In the genomic region with DNA sequence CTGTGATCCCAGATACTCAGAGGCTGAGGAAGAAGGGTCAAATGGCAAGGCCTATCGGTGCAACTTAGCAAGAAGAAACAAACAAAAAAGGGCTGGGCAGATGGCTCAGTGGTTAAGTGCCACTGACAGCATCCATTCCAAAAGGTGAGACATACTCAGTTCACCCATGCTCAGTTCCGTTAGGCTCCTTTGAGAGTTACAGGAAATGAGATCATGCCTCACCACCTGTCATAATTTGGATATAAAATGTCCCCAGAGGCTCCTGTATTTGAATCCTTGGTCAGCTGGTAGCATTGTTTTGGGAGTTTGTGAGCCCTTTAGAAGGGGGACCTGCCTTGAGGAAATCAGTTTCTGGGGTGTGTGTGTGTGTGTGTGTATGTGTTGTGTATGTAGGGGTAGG, we compare ENCODE assay signal across 22 mouse cellular contexts. TPM values are rescaled to one million over a fixed set of nuclear protein-coding genes. Genes with fewer than 3 reads are reported as not detected.
DNase-seq lines count a peak whose midpoint lies in the region; ATAC-seq and TF ChIP-seq lines count a peak whose summit lies in the region.
"Had no signal": no experiment of that assay in that cellular context is flagged by ENCODE, and none has a peak within 500 bp of the region (broad histone marks: within the 10 kb centered on the region; RNA-seq: fewer than 3 reads in every experiment).

No protein-coding gene starts in this region.

- peak; percentile 89 for TF ChIP-seq EP300 in CH12.LX (IDR thresholded peaks at IDR 0.05; ENCODE audit: low read length)

- peaks cover 3% of the 10 kb centered on the region; the same call in 1 of the 2 replicates for H3K4me1 ChIP-seq in heart, embryonic 11.5 days (ENCODE audit: control insufficient read depth, insufficient read depth, low read length)
- H3K4me1 ChIP-seq in spleen, adult 2 months (ENCODE audit: control insufficient read depth, insufficient read depth, insufficient read length), result peaks cover 18% of the 10 kb centered on the region
- H3K4me1 ChIP-seq in CH12.LX (ENCODE audit: control insufficient read depth in 1 of 2, insufficient read depth in 2 of 2), result peaks cover 20 to 73% of the 10 kb centered on the region in 2 experiments
- H3K4me1 ChIP-seq in kidney, embryonic 16.5 days (ENCODE audit: insufficient read depth, low read length), result peaks cover 9% of the 10 kb centered on the region

- no peak overlapping the region for H3K4me3 ChIP-seq in heart, embryonic 11.5 days (ENCODE audit: low read depth, low read length)
- no peak overlapping the region for H3K4me3 ChIP-seq in spleen, adult 2 months (ENCODE audit: extremely low read depth, insufficient read depth, insufficient read length)
- H3K4me3 ChIP-seq in CH12.LX (replicated peaks in 1 of 3; ENCODE audit: low read depth in 2 of 3, low read length in 2 of 3, poor library complexity in 1 of 3), result no peak overlapping the region
- H3K4me3 ChIP-seq in kidney, embryonic 16.5 days (ENCODE audit: low read length), result no peak overlapping the region
- H3K4me3 ChIP-seq: embryonic facial prominence, embryonic 15.5 days; erythroblast, embryonic 14.5 days; forebrain, embryonic 10.5 days; gastrocnemius, adult 2 months; hindbrain, embryonic 12.5 days had no signal

- H3K9me3 ChIP-seq in heart, embryonic 11.5 days (replicated peaks; ENCODE audit: control insufficient read depth, low read length), result no peaks in the 10 kb centered on the region
- H3K9me3 ChIP-seq in CH12.LX (replicated peaks; ENCODE audit: low read length), result no peaks in the 10 kb centered on the region
- H3K9me3 ChIP-seq in kidney, embryonic 16.5 days (ENCODE audit: low read length), result no peaks in the 10 kb centered on the region
- H3K9me3 ChIP-seq: embryonic facial prominence, embryonic 15.5 days; forebrain, embryonic 10.5 days; hindbrain, embryonic 12.5 days had no signal

- TF ChIP-seq RAD21 in CH12.LX (IDR thresholded peaks at IDR 0.05; ENCODE audit: low read depth, low read length), result no peak

- no peak overlapping the region for H3K4me2 ChIP-seq in heart, embryonic 11.5 days
- peak overlapping the region; percentile 23 for H3K4me2 ChIP-seq in CH12.LX (ENCODE audit: insufficient read depth, low read depth, poor library complexity, severe bottlenecking)
- H3K4me2 ChIP-seq in kidney, embryonic 16.5 days (replicated peaks; ENCODE audit: low read depth, low read length), result no peak overlapping the region
- H3K4me2 ChIP-seq: embryonic facial prominence, embryonic 15.5 days; hindbrain, embryonic 12.5 days had no signal

- H3K79me2 ChIP-seq in CH12.LX (replicated peaks; ENCODE audit: control insufficient read depth, extremely low read depth, insufficient read depth, poor library complexity, severe bottlenecking), result peaks cover 7% of the 10 kb centered on the region

- dilution Hi-C loops in CH12.LX (cut with MboI; ENCODE audit: extremely low pct_ligation_motif_present, extremely low pct_unique_long_range_greater_than_20kb, low sequenced_read_pairs), result no loop called here

- intact Hi-C loops in left cerebral cortex, postnatal 25 days (cut with DNase I), result no loop called here

- H3K27me3 ChIP-seq in heart, embryonic 11.5 days (ENCODE audit: control insufficient read depth, insufficient read depth, low read length), result no peaks in the 10 kb centered on the region
- H3K27me3 ChIP-seq in spleen, adult 2 months (ENCODE audit: control insufficient read depth, insufficient read depth, low read length), result no peaks in the 10 kb centered on the region
- no peaks in the 10 kb centered on the region for H3K27me3 ChIP-seq in CH12.LX (replicated peaks)
- H3K27me3 ChIP-seq in kidney, embryonic 16.5 days (ENCODE audit: insufficient read depth, low read length), result no peaks in the 10 kb centered on the region
- H3K27me3 ChIP-seq: embryonic facial prominence, embryonic 15.5 days; hindbrain, embryonic 12.5 days had no signal

- WGBS in heart, embryonic 11.5 days (ENCODE audit: insufficient replicate concordance), result 62% methylated on average over 2 of the region's 2 CpGs
- WGBS in spleen, adult 2 months, result 45% methylated on average over 2 of the region's 2 CpGs
- WGBS in kidney, embryonic 16.5 days, result 60% methylated on average over 2 of the region's 2 CpGs

- TF ChIP-seq POLR2A in spleen, adult 2 months (IDR thresholded peaks at IDR 0.05; ENCODE audit: low read depth, low read length), result no peak
- no peak for TF ChIP-seq POLR2A in CH12.LX (IDR thresholded peaks at IDR 0.05; ENCODE audit: low read depth, low read length)

- H3K27ac ChIP-seq in heart, embryonic 11.5 days (ENCODE audit: low read depth, low read length), result no peak overlapping the region
- H3K27ac ChIP-seq in spleen, adult 2 months (ENCODE audit: insufficient read depth, low read length), result peak overlapping the region; percentile 87
- peak overlapping the region; percentile 74 for H3K27ac ChIP-seq in CH12.LX (ENCODE audit: insufficient read depth, low read depth)
- H3K27ac ChIP-seq in kidney, embryonic 16.5 days (ENCODE audit: low read length), result no peak overlapping the region
- H3K27ac ChIP-seq: embryonic facial prominence, embryonic 15.5 days; forebrain, embryonic 10.5 days; gastrocnemius, adult 2 months; hindbrain, embryonic 12.5 days had no signal

- DNase-seq in heart, adult 11 months, result peak; percentile 85
- DNase-seq in spleen, adult 2 months (ENCODE audit: low read depth in 1 of 2, low spot score in 2 of 2), result peak; percentile 41 to 81
- no peak for DNase-seq in spleen, adult 12 weeks (ENCODE audit: low spot score)
- peak; percentile 87 for DNase-seq in CH12.LX (ENCODE audit: extremely low read depth)
- DNase-seq in left cerebral cortex, postnatal 25 days (ENCODE audit: low spot score in 2 of 2), result no peak
- DNase-seq: adrenal gland, adult 2 months; adrenal gland, postnatal 25 days; cerebellum, adult 8-10 months; cerebellum, postnatal 14 days; embryo, embryonic 11 days; gastrocnemius, adult 2 months; gastrocnemius, postnatal 25 days; heart, postnatal 10 days; heart, postnatal 4 days had no signal

- in situ Hi-C loops in CH12.LX (cut with MboI; ENCODE audit: low pct_ligation_motif_present, low pct_unique_long_range_greater_than_20kb, low sequenced_read_pairs), result no loop called here

- no peak overlapping the region for H3K9ac ChIP-seq in heart, embryonic 11.5 days (ENCODE audit: low read depth, low read length)
- H3K9ac ChIP-seq in CH12.LX (ENCODE audit: insufficient read depth, low read depth), result no peak overlapping the region
- no peak overlapping the region for H3K9ac ChIP-seq in kidney, embryonic 16.5 days (replicated peaks; ENCODE audit: low read length)
- H3K9ac ChIP-seq: embryonic facial prominence, embryonic 15.5 days; hindbrain, embryonic 12.5 days had no signal

- TF ChIP-seq CTCF in spleen, adult 2 months (IDR thresholded peaks at IDR 0.05; ENCODE audit: extremely low read depth, insufficient read depth, insufficient read length, insufficient replicate concordance), result no peak
- TF ChIP-seq CTCF in CH12.LX (conservative IDR thresholded peaks at IDR 0.05 in 1 of 2, IDR thresholded peaks at IDR 0.05 in 1 of 2; ENCODE audit: low read depth in 2 of 2, low read length in 2 of 2), result no peak

- no peak for ATAC-seq in heart, embryonic 11.5 days (replicated peaks; ENCODE audit: insufficient number of reproducible peaks, low FRiP score, low TSS enrichment)
- no peak for ATAC-seq in kidney, embryonic 16.5 days (ENCODE audit: low FRiP score, low TSS enrichment)
- ATAC-seq: forebrain, embryonic 14.5 days; hindbrain, embryonic 16.5 days had no signal

- no peaks in the 10 kb centered on the region for H3K36me3 ChIP-seq in heart, embryonic 11.5 days (ENCODE audit: control insufficient read depth, insufficient read depth, low read length)
- no peaks in the 10 kb centered on the region for H3K36me3 ChIP-seq in spleen, adult 2 months (ENCODE audit: control insufficient read depth, insufficient read depth, low read length)
- H3K36me3 ChIP-seq in CH12.LX (replicated peaks in 1 of 2; ENCODE audit: control insufficient read depth in 1 of 2, insufficient read depth in 1 of 2, low read length in 1 of 2), result no peaks in the 10 kb centered on the region
- H3K36me3 ChIP-seq in kidney, embryonic 16.5 days (ENCODE audit: insufficient read depth, low read length), result no peaks in the 10 kb centered on the region
- H3K36me3 ChIP-seq: embryonic facial prominence, embryonic 15.5 days; forebrain, embryonic 10.5 days; hindbrain, embryonic 12.5 days had no signal

TF ChIP-seq in CH12.LX, 34 proteins besides CTCF, POLR2A, EP300 and RAD21 (continues in another document):
- TF ChIP-seq JUN (IDR thresholded peaks at IDR 0.05; ENCODE audit: insufficient read depth, low read depth, low read length) (peak; percentile 92), CHD2 (IDR thresholded peaks at IDR 0.05; ENCODE audit: low read length) (peak; percentile 58), MEF2A (IDR thresholded peaks at IDR 0.05; ENCODE audit: borderline replicate concordance, low read depth, low read length) (peak; percentile 84), USF2 (conservative IDR thresholded peaks at IDR 0.05; ENCODE audit: low read depth, low read length) (no peak), SIN3A (IDR thresholded peaks at IDR 0.05; ENCODE audit: low read length) (peak; percentile 76), ETS1 (conservative IDR thresholded peaks at IDR 0.05; ENCODE audit: low read depth, low read length) (peak; percentile 98), KAT2A (IDR thresholded peaks at IDR 0.05; ENCODE audit: insufficient replicate concordance, low read length) (0 out of 2 replicates have a peak, but pooled peaks have one; percentile 55), NELFE (IDR thresholded peaks at IDR 0.05; ENCODE audit: low read depth, low read length) (no peak), MAX (IDR thresholded peaks at IDR 0.05; ENCODE audit: low read length) (peak; percentile 19; the same call in 1 of the 2 replicates), ELF1 (IDR thresholded peaks at IDR 0.05; ENCODE audit: low read depth, low read length) (0 out of 2 replicates have a peak, but pooled peaks have one; percentile 32), TCF12 (IDR thresholded peaks at IDR 0.05; ENCODE audit: low read depth, low read length) (peak; percentile 83)

RNA-seq across cellular contexts. Expression of a gene that starts 3.9 kb away (rescaled TPM):
- polyA plus RNA-seq in heart, embryonic 11.5 days (2014; fragmentation: Nextera tagmentation; extraction: Ambion mirVana), result 7.2 and 7.7 TPM in 2 replicates
- polyA plus RNA-seq in spleen, adult 2 months (2012; rRNA removed), result 12.8 and 23.1 TPM in 2 replicates
- 17.0 and 20.4 TPM in 2 replicates for total RNA-seq in CH12.LX (2012; rRNA removed)
- 34.8 and 36.6 TPM in 2 replicates for total RNA-seq in CH12.LX (2014; rRNA removed)
- 25.3 and 26.6 TPM in 2 replicates for polyA plus RNA-seq in CH12.LX (2012; ENCODE audit: insufficient read length, low read depth)
- total RNA-seq in left cerebral cortex, postnatal 25 days (2021), result 10 to 100 TPM; 15.1 to 17.1 TPM
- polyA plus RNA-seq in kidney, embryonic 16.5 days (2015; fragmentation: Nextera tagmentation; extraction: Ambion mirVana), result 8.4 and 8.8 TPM in 2 replicates
- polyA plus RNA-seq: erythroblast, embryonic 14.5 days had no signal

RNA-seq across cellular contexts. Expression of a gene that starts 41.5 kb away (rescaled TPM):
- polyA plus RNA-seq in heart, embryonic 11.5 days (2014; fragmentation: Nextera tagmentation; extraction: Ambion mirVana), result 0.59 and 0.72 TPM in 2 replicates
- 4.0 and 5.7 TPM in 2 replicates for polyA plus RNA-seq in spleen, adult 2 months (2012; rRNA removed)
- total RNA-seq in CH12.LX (2012; rRNA removed) (0.38 and 0.68 TPM in 2 replicates), CH12.LX (2014; rRNA removed) (0.16 and 0.23 TPM in 2 replicates)
- polyA plus RNA-seq in CH12.LX (2012; ENCODE audit: insufficient read length, low read depth), result 0.24 and 0.29 TPM in 2 replicates
- under 1 TPM; 0.09 to 0.16 TPM for total RNA-seq in left cerebral cortex, postnatal 25 days (2021)
- 2.6 and 2.7 TPM in 2 replicates for polyA plus RNA-seq in kidney, embryonic 16.5 days (2015; fragmentation: Nextera tagmentation; extraction: Ambion mirVana)
- total RNA-seq: gastrocnemius, adult 2 months; gastrocnemius, postnatal 25 days had no signal
- polyA plus RNA-seq: erythroblast, embryonic 14.5 days had no signal

Comparison
In these comparisons a context has a peak if more than half of its experiments do, and no peak if none do; other contexts are left out.
1. DNase-seq: peak in heart, adult 11 months (single experiment), spleen, adult 2 months (2 of 2) and CH12.LX (single experiment); none in spleen, adult 12 weeks (single experiment) and left cerebral cortex, postnatal 25 days (0 of 2).
2. H3K27ac ChIP-seq: peak in spleen, adult 2 months (single experiment) and CH12.LX (single experiment); none in heart, embryonic 11.5 days (single experiment) and kidney, embryonic 16.5 days (single experiment).